Mouse (Mus musculus) liver, embryonic 12.5 days (tissue): ENCODE data around the gene Pter. TPM values are rescaled to one million over a fixed set of nuclear protein-coding genes. Genes with fewer than 3 reads are reported as not detected.

Experiments used
- ATAC-seq: fragments of 200-750 bp; cut with Nextera tagmentation; 2 replicates; pipeline ENCODE4 v1.8.0; 2017; ENCODE audit warnings: moderate number of reproducible peaks, mild to moderate bottlenecking, moderate library complexity
- H3K27ac ChIP-seq: fragments of 300-500 bp; sonication (generic); 2 replicates; pipeline ENCODE4 v1.5.1; 2016; ENCODE audit warnings: mild to moderate bottlenecking
- H3K27me3 ChIP-seq: fragments of 300-500 bp; sonication (generic); replicated peaks from 2 replicates; pipeline ENCODE4 v1.6.1; 2016; ENCODE audit warnings: mild to moderate bottlenecking, moderate library complexity
- H3K36me3 ChIP-seq: fragments of 300-500 bp; sonication (generic); 2 replicates; pipeline ENCODE4 v1.6.1; 2016; ENCODE audit warnings: mild to moderate bottlenecking, moderate library complexity
- H3K4me1 ChIP-seq: fragments of 300-500 bp; sonication (generic); 2 replicates; pipeline ENCODE4 v1.6.1; 2016
- H3K4me2 ChIP-seq: fragments of 300-500 bp; sonication (generic); 2 replicates; pipeline ENCODE4 v1.6.1; 2016; ENCODE audit warnings: mild to moderate bottlenecking, moderate library complexity
- H3K4me3 ChIP-seq: fragments of 300-500 bp; sonication (generic); 2 replicates; pipeline ENCODE4 v1.5.1; 2016; ENCODE audit warnings: mild to moderate bottlenecking, moderate library complexity
- H3K9ac ChIP-seq: fragments of 300-500 bp; sonication (generic); 2 replicates; pipeline ENCODE4 v1.6.1; 2016; ENCODE audit warnings: mild to moderate bottlenecking, moderate library complexity
- H3K9me3 ChIP-seq: fragments of 300-500 bp; sonication (generic); replicated peaks from 2 replicates; pipeline ENCODE4 v1.6.1; 2016; ENCODE audit warnings: mild to moderate bottlenecking, moderate library complexity
- WGBS: fragments of 180-500 bp; shearing (Covaris S2); methylation state at CpG from one replicate; pipeline ENCODE4 v1.1.7; 2016; ENCODE audit not compliant: insufficient replicate concordance; 5-methylcytosine and 5-hydroxymethylcytosine counted together
- polyA plus RNA-seq: library from polyadenylated mRNA; unstranded; fragments of >200 nt; fragmentation: Nextera tagmentation; extraction: Ambion mirVana; gene quantifications from 2 replicates; pipeline ENCODE4 v1.2.1, GENCODE M21; 2016

The Pter gene
- polyA plus RNA-seq, result 27.7 and 28.9 TPM in 2 replicates

GRCm38 (mm10) chr2:12923804-12924591 is at the start of gene Pter:
Gene Pter, plus strand, starts transcription at chr2:12924041.
- 1% methylated on average over 24 of the region's 24 CpGs for WGBS
- peaks cover 29% of the 10 kb centered on the region for H3K4me1 ChIP-seq
- H3K9me3 ChIP-seq, result no peaks in the 10 kb centered on the region

GRCm38 (mm10) chr2:12874232-12874631 is 49.6 kb upstream of the Pter start:
- Histone ChIP-seq H3K4me2 (no peak overlapping the region), H3K27ac (no peak overlapping the region), H3K27me3 (no peaks in the 10 kb centered on the region), H3K4me3 (no peak overlapping the region), H3K4me1 (no peaks in the 10 kb centered on the region), H3K36me3 (no peaks in the 10 kb centered on the region), H3K9ac (no peak overlapping the region), H3K9me3 (no peaks in the 10 kb centered on the region)
- WGBS, result 67% methylated on average over 1 of the region's 1 CpGs
- no peak for ATAC-seq

More at GRCm38 (mm10) chr2:12923804-12924591, at the start of gene Pter:
- ATAC-seq, result peak; percentile 99
- Histone ChIP-seq H3K36me3 (no peaks in the 10 kb centered on the region), H3K4me3 (peak within 1 kb of the TSS; percentile 69), H3K9ac (peak within 1 kb of the TSS; percentile 73), H3K4me2 (peak within 1 kb of the TSS; percentile 85), H3K27me3 (no peaks in the 10 kb centered on the region), H3K27ac (peak within 1 kb of the TSS; percentile 64; the same call in 1 of the 2 replicates)

- Histone ChIP-seq H3K27me3 (no peaks in the 10 kb centered on the region), H3K27ac (no peak overlapping the region), H3K4me3 (no peak overlapping the region), H3K9ac (no peak overlapping the region), H3K9me3 (no peaks in the 10 kb centered on the region), H3K36me3 (no peaks in the 10 kb centered on the region), H3K4me1 (no peaks in the 10 kb centered on the region), H3K4me2 (no peak overlapping the region)
- WGBS, result 43% methylated on average over 2 of the region's 2 CpGs
- ATAC-seq, result peak; percentile 37; the same call in 1 of the 2 replicates
Observed at GRCm38 (mm10) chr2:12879492-12879891, 44.3 kb upstream of the Pter start.

- Histone ChIP-seq H3K9ac (no peak overlapping the region), H3K27ac (no peak overlapping the region), H3K36me3 (no peaks in the 10 kb centered on the region), H3K27me3 (no peaks in the 10 kb centered on the region), H3K4me1 (no peaks in the 10 kb centered on the region), H3K4me2 (no peak overlapping the region), H3K4me3 (no peak overlapping the region), H3K9me3 (no peaks in the 10 kb centered on the region)
- ATAC-seq, result no peak
- 47% methylated on average over 1 of the region's 1 CpGs for WGBS
Observed at GRCm38 (mm10) chr2:12881009-12881408, 42.8 kb upstream of the Pter start.

- H3K36me3 ChIP-seq, result no peaks in the 10 kb centered on the region
- H3K9me3 ChIP-seq, result no peaks in the 10 kb centered on the region
- H3K4me2 ChIP-seq, result no peak overlapping the region
- no peak overlapping the region for H3K4me3 ChIP-seq
- no peaks in the 10 kb centered on the region for H3K27me3 ChIP-seq
- WGBS, result 74% methylated on average over 10 of the region's 10 CpGs
- H3K9ac ChIP-seq, result no peak overlapping the region
- no peaks in the 10 kb centered on the region for H3K4me1 ChIP-seq
- ATAC-seq, result no peak
- no peak overlapping the region for H3K27ac ChIP-seq
Observed at GRCm38 (mm10) chr2:12883276-12883914, 40.4 kb upstream of the Pter start.

- Histone ChIP-seq H3K4me2 (no peak overlapping the region), H3K4me1 (no peaks in the 10 kb centered on the region), H3K4me3 (no peak overlapping the region), H3K27ac (no peak overlapping the region), H3K9me3 (no peaks in the 10 kb centered on the region), H3K9ac (no peak overlapping the region), H3K36me3 (no peaks in the 10 kb centered on the region), H3K27me3 (no peaks in the 10 kb centered on the region)
- 42% methylated on average over 2 of the region's 2 CpGs for WGBS
- ATAC-seq, result no peak
Observed at GRCm38 (mm10) chr2:12887015-12887414, 36.8 kb upstream of the Pter start.

- H3K9me3 ChIP-seq, result no peaks in the 10 kb centered on the region
- 59% methylated on average over 1 of the region's 1 CpGs for WGBS
Observed at GRCm38 (mm10) chr2:12905786-12906185, 18.1 kb upstream of the Pter start.

GRCm38 (mm10) chr2:12925643-12926042 is 1.8 kb downstream of the Pter start:
- Histone ChIP-seq H3K9ac (no peak overlapping the region), H3K4me2 (peak overlapping the region; percentile 35), H3K4me1 (peaks cover 36% of the 10 kb centered on the region), H3K36me3 (no peaks in the 10 kb centered on the region), H3K4me3 (no peak overlapping the region), H3K27me3 (no peaks in the 10 kb centered on the region), H3K27ac (no peak overlapping the region), H3K9me3 (no peaks in the 10 kb centered on the region)
- no peak for ATAC-seq
- WGBS, result 43% methylated on average over 1 of the region's 1 CpGs

More at GRCm38 (mm10) chr2:12905786-12906185, 18.1 kb upstream of the Pter start:
- Histone ChIP-seq H3K4me2 (no peak overlapping the region), H3K27me3 (no peaks in the 10 kb centered on the region), H3K27ac (no peak overlapping the region), H3K36me3 (no peaks in the 10 kb centered on the region), H3K9ac (no peak overlapping the region), H3K4me1 (no peaks in the 10 kb centered on the region), H3K4me3 (no peak overlapping the region)
- ATAC-seq, result no peak

GRCm38 (mm10) chr2:12930338-12930737 is 6.5 kb downstream of the Pter start:
- no peak overlapping the region for H3K27ac ChIP-seq
- peaks cover 3% of the 10 kb centered on the region; the same call in 1 of the 2 replicates for H3K36me3 ChIP-seq
- H3K4me2 ChIP-seq, result no peak overlapping the region
- H3K27me3 ChIP-seq, result no peaks in the 10 kb centered on the region
- no peaks in the 10 kb centered on the region for H3K9me3 ChIP-seq
- H3K4me1 ChIP-seq, result peaks cover 19% of the 10 kb centered on the region; the same call in 1 of the 2 replicates
- 72% methylated on average over 2 of the region's 2 CpGs for WGBS
- H3K9ac ChIP-seq, result no peak overlapping the region
- H3K4me3 ChIP-seq, result no peak overlapping the region
- no peak for ATAC-seq

GRCm38 (mm10) chr2:12933905-12934304 is 10.1 kb downstream of the Pter start:
- ATAC-seq, result no peak

GRCm38 (mm10) chr2:12935286-12935685 is 11.4 kb downstream of the Pter start:
- H3K9me3 ChIP-seq, result no peaks in the 10 kb centered on the region
- peaks cover 7% of the 10 kb centered on the region; the same call in 1 of the 2 replicates for H3K36me3 ChIP-seq
- 67% methylated on average over 2 of the region's 2 CpGs for WGBS
- H3K4me1 ChIP-seq, result 0 out of 2 replicates have a peak, but pooled peaks cover 3% of the 10 kb centered on the region
- no peak overlapping the region for H3K27ac ChIP-seq
- no peaks in the 10 kb centered on the region for H3K27me3 ChIP-seq
- H3K9ac ChIP-seq, result no peak overlapping the region
- no peak overlapping the region for H3K4me3 ChIP-seq
- H3K4me2 ChIP-seq, result no peak overlapping the region
- no peak for ATAC-seq

More at GRCm38 (mm10) chr2:12933905-12934304, 10.1 kb downstream of the Pter start:
- Histone ChIP-seq H3K9me3 (no peaks in the 10 kb centered on the region), H3K4me1 (0 out of 2 replicates have a peak, but pooled peaks cover 8% of the 10 kb centered on the region), H3K36me3 (peaks cover 7% of the 10 kb centered on the region; the same call in 1 of the 2 replicates), H3K4me2 (no peak overlapping the region), H3K27me3 (no peaks in the 10 kb centered on the region), H3K27ac (no peak overlapping the region), H3K4me3 (no peak overlapping the region), H3K9ac (no peak overlapping the region)
- WGBS, result 76% methylated on average over 2 of the region's 2 CpGs
